Mouse (Mus musculus): ENCODE measurements around the gene Ssc4d.

The Ssc4d gene

GRCm38 (mm10) chr5:135974365-135974764 lies at the start of gene Ssc4d:
Ssc4d (minus strand) TSS chr5:135974531.
- no peak for DNase-seq (ENCODE audit: extremely low read depth, low read depth)

DNA sequence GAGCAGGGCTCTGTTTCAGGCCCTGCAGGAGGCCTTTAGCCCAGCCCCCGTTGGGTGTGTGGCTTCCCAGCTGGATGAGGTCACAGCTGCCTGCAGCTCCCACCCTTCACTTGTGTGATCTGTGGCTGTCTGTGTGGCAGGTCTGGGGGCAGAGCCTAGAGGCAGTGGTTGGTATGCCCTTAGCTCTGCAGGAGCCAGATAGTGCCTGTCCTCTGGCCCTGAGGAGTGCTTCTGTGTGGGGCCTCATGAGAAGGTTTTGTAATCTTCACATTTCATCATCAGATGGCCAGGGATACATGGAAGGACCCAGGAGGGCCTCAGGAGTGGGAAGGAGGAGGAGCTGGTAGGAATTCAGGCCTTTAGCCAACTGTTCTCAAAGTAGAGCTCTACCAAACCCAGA lies 45.6 kb upstream of the Ssc4d start:
- no peak for DNase-seq (ENCODE audit: extremely low read depth, low read depth)

DNA sequence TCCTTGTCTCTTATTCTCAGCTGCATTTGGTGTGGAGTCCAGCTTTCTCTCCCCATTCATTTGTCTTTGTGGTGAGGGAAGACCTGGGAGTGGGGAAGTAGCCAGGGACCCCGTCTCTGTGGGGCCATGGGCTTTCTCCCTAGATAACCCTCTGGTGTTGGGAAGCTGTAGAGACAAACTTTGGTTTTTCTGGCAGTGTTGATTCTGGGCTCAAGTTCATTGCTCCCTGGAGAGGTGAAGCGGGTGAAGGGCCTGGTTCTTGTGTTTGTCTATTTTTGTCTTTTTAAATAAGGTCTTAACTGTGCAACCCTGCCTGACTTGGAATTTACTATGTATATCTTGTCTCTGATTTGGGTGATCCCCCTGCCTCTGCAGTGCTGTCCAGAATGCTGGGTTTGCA lies 44.4 kb upstream of the Ssc4d start:
- DNase-seq (ENCODE audit: extremely low read depth, low read depth), result no peak

GRCm38 (mm10) chr5:136017262-136017661 lies 42.9 kb upstream of the Ssc4d start:
- DNase-seq (ENCODE audit: extremely low read depth, low read depth), result no peak

GRCm38 (mm10) chr5:136016014-136016876 lies 41.9 kb upstream of the Ssc4d start:
- no peak for DNase-seq (ENCODE audit: extremely low read depth, low read depth)

DNA sequence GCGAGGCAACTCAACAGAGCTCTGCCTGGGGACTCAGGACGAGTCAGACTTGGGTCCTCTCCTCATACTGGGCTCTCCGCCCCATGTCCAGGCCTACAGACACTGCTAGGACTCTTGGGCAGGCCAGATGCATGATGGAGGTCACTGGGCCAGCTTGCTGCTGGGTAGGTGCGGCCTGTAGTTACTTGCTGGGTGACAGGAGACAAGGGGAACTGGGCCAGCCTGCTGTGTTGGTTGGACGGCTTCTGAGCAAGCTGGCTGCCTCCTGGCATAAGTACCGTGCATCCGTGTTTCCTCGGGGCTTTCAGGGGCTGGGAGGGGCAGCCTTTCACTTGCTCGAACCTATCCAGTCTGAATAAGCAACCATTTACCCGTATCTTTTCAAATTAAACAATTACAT lies 41.3 kb upstream of the Ssc4d start:
- DNase-seq (ENCODE audit: extremely low read depth, low read depth), result no peak

GRCm38 (mm10) chr5:136014877-136015276 lies 40.5 kb upstream of the Ssc4d start:
- DNase-seq (ENCODE audit: extremely low read depth, low read depth), result no peak

GRCm38 (mm10) chr5:136007745-136008144 lies 33.4 kb upstream of the Ssc4d start:
- DNase-seq (ENCODE audit: extremely low read depth, low read depth), result no peak

DNA sequence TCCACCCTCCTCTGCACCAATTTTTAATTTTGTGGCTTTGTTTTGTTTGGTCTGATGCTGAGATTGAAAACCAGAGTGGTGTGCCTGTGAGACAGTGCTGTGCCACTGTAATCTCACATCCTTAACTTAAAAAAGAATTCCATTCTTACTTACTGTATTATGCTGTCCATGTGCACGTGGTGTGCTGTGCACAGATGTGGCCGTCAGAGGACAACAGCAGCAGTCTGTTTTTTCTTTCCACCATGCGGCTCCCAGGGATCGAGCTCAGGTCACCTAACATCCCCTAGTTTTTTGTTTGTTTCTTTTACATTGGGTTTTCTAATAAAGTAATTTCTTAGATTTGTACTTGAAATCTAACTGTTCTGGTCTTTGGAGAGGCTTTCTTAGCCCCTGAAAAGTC lies 30.2 kb upstream of the Ssc4d start:
- DNase-seq (ENCODE audit: extremely low read depth, low read depth), result no peak

DNA sequence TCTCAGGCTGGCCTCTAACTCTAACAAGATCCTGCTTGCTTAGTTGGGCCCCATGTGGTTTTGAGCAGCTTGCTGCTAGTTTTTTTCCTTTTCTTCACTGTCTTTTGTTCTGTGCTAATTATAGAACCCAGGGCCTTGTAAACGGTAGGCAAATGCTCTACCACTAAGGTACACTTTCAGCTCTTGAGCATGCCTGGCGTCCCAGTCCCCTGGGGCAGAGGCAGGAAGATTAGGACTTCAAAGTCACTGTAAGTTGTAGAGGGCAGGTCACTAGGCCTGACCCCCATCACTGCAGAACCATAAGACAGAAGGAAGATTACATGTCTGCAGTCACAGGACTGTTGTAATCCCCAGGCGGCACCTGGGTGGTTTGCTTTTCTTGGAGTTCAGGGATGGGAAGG lies 28.4 kb upstream of the Ssc4d start:
- DNase-seq (ENCODE audit: extremely low read depth, low read depth), result no peak

GRCm38 (mm10) chr5:136002325-136002724 lies 28.0 kb upstream of the Ssc4d start:
- no peak for DNase-seq (ENCODE audit: extremely low read depth, low read depth)

- DNase-seq (ENCODE audit: extremely low read depth, low read depth), result no peak
Observed at GRCm38 (mm10) chr5:136001222-136001621, 26.9 kb upstream of the Ssc4d start.

DNA sequence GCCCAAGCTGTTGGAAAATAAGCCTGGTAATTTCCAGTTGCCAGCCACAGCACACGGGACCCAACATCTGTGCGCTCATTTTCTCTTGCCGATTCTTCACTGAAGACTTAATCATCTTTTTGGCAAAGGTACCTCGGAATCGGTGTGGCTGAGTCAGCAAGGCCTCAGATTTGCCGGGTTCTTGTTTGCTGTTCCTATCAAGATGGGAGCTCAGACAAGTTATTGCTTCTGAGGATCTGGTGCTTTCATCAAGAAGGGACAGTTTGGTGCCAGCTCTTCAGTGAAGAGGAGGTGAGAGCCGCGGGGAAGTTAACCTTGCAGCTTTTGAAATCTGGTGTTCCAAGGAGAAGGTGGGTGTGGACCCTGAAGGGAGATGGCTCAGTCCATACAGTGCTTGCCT lies 21.8 kb upstream of the Ssc4d start:
- no peak for DNase-seq (ENCODE audit: extremely low read depth, low read depth)

GRCm38 (mm10) chr5:135994725-135995687 lies 20.7 kb upstream of the Ssc4d start, which contains the start of gene Dtx2:
Dtx2 (plus strand) TSS chr5:135994800.
- DNase-seq (ENCODE audit: extremely low read depth, low read depth), result peak; percentile 81

DNA sequence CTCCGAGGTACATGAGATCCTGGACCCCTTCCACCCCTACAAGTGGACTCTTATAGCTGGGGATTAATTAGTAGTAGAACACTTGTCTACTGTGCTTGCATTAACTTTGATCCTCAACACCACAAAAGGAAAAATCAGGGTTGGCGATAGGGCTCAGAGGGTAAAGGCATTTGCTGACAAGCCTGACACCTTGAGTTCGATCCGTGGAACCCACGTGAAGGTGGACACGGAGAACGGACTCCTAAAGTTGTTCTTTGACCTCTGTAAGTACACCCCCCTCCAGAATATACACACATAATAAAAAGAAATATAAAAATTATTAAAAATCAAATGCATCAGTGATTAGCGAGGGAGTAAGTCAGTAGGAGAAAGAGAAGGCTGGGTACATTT lies 20.0 kb upstream of the Ssc4d start:
- no peak for DNase-seq (ENCODE audit: extremely low read depth, low read depth)

GRCm38 (mm10) chr5:135993381-135993965 lies 19.1 kb upstream of the Ssc4d start:
- no peak for DNase-seq (ENCODE audit: extremely low read depth, low read depth)

- DNase-seq (ENCODE audit: extremely low read depth, low read depth), result peak; percentile 71
Observed at GRCm38 (mm10) chr5:135990601-135991000, 16.3 kb upstream of the Ssc4d start.

- no peak for DNase-seq (ENCODE audit: extremely low read depth, low read depth)
Observed at GRCm38 (mm10) chr5:135987248-135987647, 12.9 kb upstream of the Ssc4d start.

DNA sequence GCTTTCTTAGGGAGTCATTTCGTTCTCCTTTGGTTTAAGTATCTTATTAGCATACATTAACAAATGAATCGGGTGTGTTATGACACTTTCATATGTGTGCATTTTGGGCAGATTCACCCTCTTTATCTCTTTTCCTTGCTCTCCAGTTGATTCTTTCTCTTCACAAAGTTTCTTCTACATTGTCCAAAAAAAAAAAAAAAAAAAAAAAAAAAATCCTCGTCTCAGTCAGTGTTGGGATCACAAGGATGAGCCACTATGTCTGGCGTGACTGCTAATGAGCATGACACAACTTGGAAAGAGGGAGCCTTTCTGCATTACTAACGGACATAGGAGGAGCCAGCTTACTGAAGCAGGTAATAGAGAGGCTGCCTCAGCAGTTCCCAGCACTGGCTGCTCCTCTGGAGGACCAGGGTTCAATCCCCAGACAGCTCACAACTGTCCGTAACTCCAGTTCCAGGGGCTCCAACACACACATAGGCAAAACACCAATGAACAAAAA lies 10.3 kb upstream of the Ssc4d start:
- DNase-seq (ENCODE audit: extremely low read depth, low read depth), result no peak

- no peak for DNase-seq (ENCODE audit: extremely low read depth, low read depth)
Observed at GRCm38 (mm10) chr5:135982398-135982797, 8.1 kb upstream of the Ssc4d start.

DNA sequence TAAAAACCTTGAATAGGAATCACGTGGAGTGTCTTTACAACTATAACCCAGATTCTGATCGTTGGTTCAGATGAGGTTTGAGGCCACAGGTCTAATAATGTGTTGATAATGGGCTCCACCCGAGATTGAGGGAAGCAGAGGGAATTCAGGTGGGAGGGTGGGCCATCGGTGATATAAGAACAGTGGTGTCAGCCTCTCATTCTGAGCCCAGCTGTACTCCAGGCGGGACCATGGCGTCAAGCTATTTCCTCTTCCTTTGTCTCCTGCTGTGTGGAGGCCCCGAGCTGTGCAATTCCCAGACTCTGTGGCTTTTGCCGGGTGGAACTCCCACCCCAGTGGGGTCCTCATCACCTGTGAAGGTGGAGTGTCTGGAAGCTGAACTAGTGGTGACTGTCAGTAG lies 5.6 kb upstream of the Ssc4d start, which contains the start of gene Zp3:
Gene Zp3, plus strand, starts transcription at position 196 of the 400 bp plus-strand sequence.
- DNase-seq (ENCODE audit: extremely low read depth, low read depth), result no peak
